Mouse (Mus musculus): ENCODE results near the gene Fam120b. TPM values are rescaled to one million over a fixed set of nuclear protein-coding genes. Genes with fewer than 3 reads are reported as not detected.
"Not testable (repeated sequence)": the region's sequence is repeated elsewhere in the genome, so short reads cannot be mapped to it uniquely, and the experiment has no call there.

The Fam120b gene
- polyA plus RNA-seq, 1 experiment = 7.7 TPM

GRCm38 (mm10) chr17:15440463-15441121 is 44.6 kb downstream of the Fam120b start:
- Histone ChIP-seq H3K27ac (replicated peaks; ENCODE audit: low read depth, low read length) (no peak overlapping the region), H3K4me3 (ENCODE audit: insufficient read depth, low read depth, low read length) (no peak overlapping the region), H3K4me1 (ENCODE audit: control insufficient read depth, insufficient read depth, insufficient read length, low read length) (no peaks in the 10 kb centered on the region)

DNA sequence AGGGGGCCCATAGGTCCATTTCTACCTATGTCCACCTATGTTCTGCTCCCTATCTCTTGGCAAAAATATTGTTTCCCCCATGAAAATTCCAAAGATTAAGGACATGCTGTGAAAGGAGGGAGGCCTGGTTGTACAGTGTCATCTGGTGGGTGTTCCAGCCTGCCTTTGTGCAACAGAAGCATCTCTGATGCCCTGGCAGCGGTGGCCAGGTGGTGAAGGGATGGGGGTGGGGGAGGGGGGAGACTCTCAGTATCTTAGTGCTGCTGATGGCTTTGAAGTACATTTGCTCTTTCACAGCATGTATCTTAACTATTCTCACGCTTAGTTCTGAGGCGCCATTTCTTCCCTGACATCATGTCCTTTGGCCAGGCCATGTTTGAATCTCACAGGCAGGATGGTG is 49.4 kb downstream of the Fam120b start:
- Histone ChIP-seq H3K4me3 (ENCODE audit: insufficient read depth, low read depth, low read length) (no peak overlapping the region), H3K27ac (replicated peaks; ENCODE audit: low read depth, low read length) (no peak overlapping the region), H3K4me1 (ENCODE audit: control insufficient read depth, insufficient read depth, insufficient read length, low read length) (no peaks in the 10 kb centered on the region)

- H3K27ac ChIP-seq (replicated peaks; ENCODE audit: low read depth, low read length) = no peak overlapping the region
- H3K4me1 ChIP-seq (ENCODE audit: control insufficient read depth, insufficient read depth, insufficient read length, low read length) = no peaks in the 10 kb centered on the region
- H3K4me3 ChIP-seq (ENCODE audit: insufficient read depth, low read depth, low read length) = no peak overlapping the region
Observed at GRCm38 (mm10) chr17:15447831-15448230, 51.8 kb downstream of the Fam120b start.

GRCm38 (mm10) chr17:15449144-15449543 is 53.1 kb downstream of the Fam120b start:
- H3K4me3 ChIP-seq (ENCODE audit: insufficient read depth, low read depth, low read length); H3K27ac ChIP-seq (replicated peaks; ENCODE audit: low read depth, low read length); H3K4me1 ChIP-seq (ENCODE audit: control insufficient read depth, insufficient read depth, insufficient read length, low read length): not testable (repeated sequence)

- Histone ChIP-seq H3K4me3 (ENCODE audit: insufficient read depth, low read depth, low read length) (no peak overlapping the region), H3K27ac (replicated peaks; ENCODE audit: low read depth, low read length) (no peak overlapping the region), H3K4me1 (ENCODE audit: control insufficient read depth, insufficient read depth, insufficient read length, low read length) (no peaks in the 10 kb centered on the region)
Observed at GRCm38 (mm10) chr17:15449606-15450005, 53.6 kb downstream of the Fam120b start.

DNA sequence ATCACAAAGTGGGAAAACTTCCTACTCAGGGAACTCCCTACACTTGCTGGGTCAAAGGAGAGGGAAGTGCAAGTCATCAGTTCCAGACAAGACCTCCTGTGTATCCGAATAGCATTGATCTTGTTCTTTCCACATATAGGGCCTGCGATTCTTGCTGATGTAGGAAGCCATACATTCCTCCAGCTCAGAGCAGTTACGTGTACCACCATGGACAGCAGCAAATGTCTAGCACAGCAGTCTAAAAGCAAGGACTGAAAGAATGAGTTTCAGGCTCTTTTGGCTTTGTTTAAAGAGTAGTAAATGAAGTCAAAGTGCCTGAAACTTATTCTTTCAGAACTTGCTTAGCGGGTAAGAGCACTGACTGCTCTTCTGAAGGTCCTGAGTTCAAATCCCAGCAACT is 59.2 kb downstream of the Fam120b start:
- Histone ChIP-seq H3K4me3 (ENCODE audit: insufficient read depth, low read depth, low read length) (no peak overlapping the region), H3K27ac (replicated peaks; ENCODE audit: low read depth, low read length) (no peak overlapping the region), H3K4me1 (ENCODE audit: control insufficient read depth, insufficient read depth, insufficient read length, low read length) (no peaks in the 10 kb centered on the region)

GRCm38 (mm10) chr17:15456595-15456994 is 60.6 kb downstream of the Fam120b start:
- H3K4me1 ChIP-seq (ENCODE audit: control insufficient read depth, insufficient read depth, insufficient read length, low read length) = no peaks in the 10 kb centered on the region
- H3K27ac ChIP-seq (replicated peaks; ENCODE audit: low read depth, low read length) = no peak overlapping the region
- no peak overlapping the region for H3K4me3 ChIP-seq (ENCODE audit: insufficient read depth, low read depth, low read length)

DNA sequence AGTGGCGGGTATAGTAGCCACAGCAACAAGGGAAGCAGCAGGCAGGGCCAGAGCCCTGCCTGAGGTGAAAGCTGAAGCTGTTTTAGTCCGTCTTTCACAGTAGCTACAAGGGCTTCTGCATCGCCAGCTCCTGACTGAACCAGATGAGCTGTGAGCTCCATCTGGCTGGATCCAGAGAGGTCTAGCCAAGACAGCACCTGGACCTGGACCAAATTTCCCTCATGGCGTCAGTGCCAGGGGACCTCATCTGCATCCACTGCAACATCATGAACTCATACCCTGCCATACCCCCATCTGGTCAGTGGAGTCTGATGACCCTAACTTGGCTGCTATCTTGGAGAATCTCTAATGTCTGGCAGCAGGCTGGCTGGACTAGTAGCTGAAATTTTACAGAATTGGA is 63.8 kb downstream of the Fam120b start:
- H3K27ac ChIP-seq (replicated peaks; ENCODE audit: low read depth, low read length) = no peak overlapping the region
- no peak overlapping the region for H3K4me3 ChIP-seq (ENCODE audit: insufficient read depth, low read depth, low read length)
- H3K4me1 ChIP-seq (ENCODE audit: control insufficient read depth, insufficient read depth, insufficient read length, low read length) = no peaks in the 10 kb centered on the region

DNA sequence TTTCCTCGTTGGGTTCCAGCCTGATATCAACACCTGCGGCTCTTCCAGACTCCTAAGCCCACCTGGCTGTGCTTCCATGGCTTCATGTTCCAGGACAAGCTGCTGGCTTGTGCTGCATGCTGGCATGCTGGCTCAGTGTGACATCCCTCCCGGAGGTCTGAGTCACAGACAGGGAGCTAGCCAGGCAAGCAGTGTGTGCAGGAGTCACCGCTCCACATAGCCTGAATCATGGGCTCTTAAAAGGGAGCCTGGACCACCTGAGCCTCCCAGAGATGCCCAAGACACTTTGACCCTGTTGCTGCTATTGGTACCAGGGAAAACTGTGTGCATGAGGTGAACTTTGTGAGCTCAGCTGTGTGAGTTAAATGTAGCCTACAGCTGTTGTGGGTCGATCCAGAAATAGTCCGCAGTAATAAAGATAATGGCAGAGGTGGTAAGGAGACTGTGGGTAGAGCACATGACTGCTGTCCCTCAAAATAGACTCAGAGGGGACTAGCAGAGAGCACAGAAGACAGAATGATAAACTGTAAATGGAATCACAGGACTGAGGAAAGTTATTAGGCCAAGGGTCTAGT is 66.0 kb downstream of the Fam120b start:
- Histone ChIP-seq H3K27ac (replicated peaks; ENCODE audit: low read depth, low read length) (no peak overlapping the region), H3K4me1 (ENCODE audit: control insufficient read depth, insufficient read depth, insufficient read length, low read length) (no peaks in the 10 kb centered on the region), H3K4me3 (ENCODE audit: insufficient read depth, low read depth, low read length) (no peak overlapping the region)

- Histone ChIP-seq H3K4me3 (ENCODE audit: insufficient read depth, low read depth, low read length) (no peak overlapping the region), H3K4me1 (ENCODE audit: control insufficient read depth, insufficient read depth, insufficient read length, low read length) (no peaks in the 10 kb centered on the region), H3K27ac (replicated peaks; ENCODE audit: low read depth, low read length) (no peak overlapping the region)
Observed at GRCm38 (mm10) chr17:15467669-15468068, 71.7 kb downstream of the Fam120b start.

DNA sequence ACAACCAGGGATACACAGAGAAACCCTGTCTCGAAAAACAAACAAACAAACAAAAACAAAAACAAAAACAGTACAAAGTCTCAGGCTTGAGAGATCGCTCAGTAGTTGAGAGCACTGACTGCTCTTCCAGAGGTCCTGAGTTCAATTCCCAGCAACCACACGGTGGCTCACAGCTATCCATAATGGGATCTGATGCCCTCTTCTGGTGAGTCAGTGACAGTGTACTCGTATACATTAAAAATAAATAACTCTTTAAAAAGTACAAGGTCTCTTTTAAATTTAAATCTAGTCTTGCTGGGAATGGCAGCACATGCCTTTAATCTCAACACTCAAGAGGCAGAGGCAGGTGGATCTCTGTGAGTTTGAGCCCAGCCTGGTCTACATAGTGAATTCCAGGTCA is 76.7 kb downstream of the Fam120b start:
- no peak overlapping the region for H3K4me3 ChIP-seq (ENCODE audit: insufficient read depth, low read depth, low read length)
- H3K27ac ChIP-seq (replicated peaks; ENCODE audit: low read depth, low read length) = no peak overlapping the region
- no peaks in the 10 kb centered on the region for H3K4me1 ChIP-seq (ENCODE audit: control insufficient read depth, insufficient read depth, insufficient read length, low read length)

Other genes starting within 250 kb of the Fam120b start
- 1.9 and 4.6 TPM in 2 replicates for gene Dll1, start 19.3 kb upstream of the Fam120b start, polyA plus RNA-seq (2012; ENCODE audit: insufficient read depth, insufficient read length, missing spikeins)
- gene Psmb1, start 103.5 kb downstream of the Fam120b start, polyA plus RNA-seq (2012; ENCODE audit: insufficient read depth, insufficient read length, missing spikeins) = 179 and 185 TPM in 2 replicates
- gene Tbp, start 103.7 kb downstream of the Fam120b start, polyA plus RNA-seq (2012; ENCODE audit: insufficient read depth, insufficient read length, missing spikeins) = 14.0 and 15.7 TPM in 2 replicates
- 23.6 and 33.0 TPM in 2 replicates for gene Pdcd2, start 131.1 kb downstream of the Fam120b start, polyA plus RNA-seq (2012; ENCODE audit: insufficient read depth, insufficient read length, missing spikeins)
- gene Prdm9, start 168.2 kb downstream of the Fam120b start, polyA plus RNA-seq (2012; ENCODE audit: insufficient read depth, insufficient read length, missing spikeins) = 7.3 and 8.1 TPM in 2 replicates

Measured in brown adipose tissue, adult 24 weeks (tissue).